Mouse (Mus musculus): ENCODE measurements around the gene Gm49373. TPM values are rescaled to one million over a fixed set of nuclear protein-coding genes. Genes with fewer than 3 reads are reported as not detected.
A peak's percentile ranks its signal among the peaks of the same experiment; 100 is the strongest.

The Gm49373 gene
- polyA plus RNA-seq, 1 experiment: 0.17 TPM

DNA sequence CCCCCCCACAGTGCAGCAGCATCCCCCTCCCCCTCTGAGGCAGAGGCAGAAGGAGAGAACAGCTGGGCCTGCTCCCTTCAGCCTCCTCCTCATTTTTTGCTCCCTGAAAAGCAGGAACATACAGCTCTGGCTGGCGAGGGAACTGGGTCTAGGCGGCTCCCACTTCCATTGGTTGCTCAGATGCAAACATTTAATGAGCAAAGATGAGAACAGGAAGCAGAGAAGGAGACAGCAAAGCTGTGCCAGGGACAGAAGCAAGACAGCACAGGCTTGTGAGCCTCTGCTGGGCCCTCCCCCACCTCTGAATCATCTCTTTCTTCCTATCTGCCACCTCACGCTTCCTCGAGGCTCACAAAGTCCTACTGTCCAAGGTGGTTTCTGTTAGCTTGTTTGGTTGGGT is 31.6 kb downstream of the Gm49373 start:
- no peak overlapping the region for H3K4me3 ChIP-seq (replicated peaks; ENCODE audit: extremely low read depth, low read depth, low read length)
- WGBS: 51% methylated on average over 4 of the region's 4 CpGs
- DNase-seq: no peak
- no peaks in the 10 kb centered on the region for H3K4me1 ChIP-seq (ENCODE audit: control insufficient read depth, insufficient read depth, low read length)
- TF ChIP-seq POLR2A (IDR thresholded peaks at IDR 0.05; ENCODE audit: borderline replicate concordance, extremely low read depth, low read depth, low read length) (no peak), CTCF (IDR thresholded peaks at IDR 0.05; ENCODE audit: insufficient read depth, low read length) (no peak)

DNA sequence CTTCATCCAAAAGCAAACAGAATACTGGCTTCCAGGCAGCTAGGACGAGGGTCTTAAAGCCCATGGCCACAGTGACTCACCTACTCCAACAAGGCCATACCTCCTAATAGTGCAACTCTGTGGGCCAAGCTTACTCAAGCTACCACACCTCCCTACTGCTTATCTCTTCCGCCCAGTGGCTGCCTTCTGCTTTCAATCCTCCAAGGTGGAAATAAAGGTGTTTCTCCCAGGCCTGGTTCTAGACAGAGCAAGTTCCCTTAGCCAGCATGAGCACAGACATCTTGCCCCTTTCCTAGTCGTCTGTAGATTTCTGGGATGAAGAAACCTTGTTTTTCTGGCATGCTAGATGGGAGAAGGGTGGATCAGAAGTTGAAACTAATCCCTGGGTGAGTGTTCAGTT is 33.1 kb downstream of the Gm49373 start:
- DNase-seq: no peak
- TF ChIP-seq POLR2A (IDR thresholded peaks at IDR 0.05; ENCODE audit: borderline replicate concordance, extremely low read depth, low read depth, low read length) (no peak), CTCF (IDR thresholded peaks at IDR 0.05; ENCODE audit: insufficient read depth, low read length) (no peak)
- 72% methylated on average over 3 of the region's 3 CpGs for WGBS

DNA sequence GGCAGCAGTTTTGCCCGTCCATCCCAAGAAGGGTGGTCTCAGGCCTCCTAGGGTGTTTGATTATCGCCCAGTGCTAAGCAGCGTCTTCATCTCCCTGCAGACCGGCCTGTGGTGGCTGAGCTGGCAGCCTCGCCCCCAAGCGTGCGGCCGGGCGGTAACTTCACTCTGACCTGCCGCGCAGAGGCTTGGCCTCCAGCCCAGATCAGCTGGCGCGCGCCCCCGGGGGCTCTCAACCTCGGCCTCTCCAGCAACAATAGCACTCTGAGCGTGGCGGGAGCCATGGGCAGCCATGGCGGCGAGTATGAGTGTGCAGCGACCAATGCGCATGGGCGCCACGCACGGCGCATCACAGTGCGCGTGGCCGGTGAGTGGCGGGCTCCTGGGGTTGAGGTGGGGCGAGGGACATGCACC is 35.4 kb downstream of the Gm49373 start:
- peaks cover 5% of the 10 kb centered on the region; the same call in 1 of the 2 replicates for H3K4me1 ChIP-seq (ENCODE audit: control insufficient read depth, insufficient read depth, low read length)
- TF ChIP-seq POLR2A (IDR thresholded peaks at IDR 0.05; ENCODE audit: borderline replicate concordance, extremely low read depth, low read depth, low read length) (no peak), CTCF (IDR thresholded peaks at IDR 0.05; ENCODE audit: insufficient read depth, low read length) (no peak)
- no peak overlapping the region for H3K4me3 ChIP-seq (replicated peaks; ENCODE audit: extremely low read depth, low read depth, low read length)
- no peak for DNase-seq
- WGBS: 3% methylated on average over 31 of the region's 31 CpGs

More for the DNA sequence above, 33.1 kb downstream of the Gm49373 start:
- Histone ChIP-seq H3K4me1 (ENCODE audit: control insufficient read depth, insufficient read depth, low read length) (no peaks in the 10 kb centered on the region), H3K4me3 (replicated peaks; ENCODE audit: extremely low read depth, low read depth, low read length) (no peak overlapping the region)

DNA sequence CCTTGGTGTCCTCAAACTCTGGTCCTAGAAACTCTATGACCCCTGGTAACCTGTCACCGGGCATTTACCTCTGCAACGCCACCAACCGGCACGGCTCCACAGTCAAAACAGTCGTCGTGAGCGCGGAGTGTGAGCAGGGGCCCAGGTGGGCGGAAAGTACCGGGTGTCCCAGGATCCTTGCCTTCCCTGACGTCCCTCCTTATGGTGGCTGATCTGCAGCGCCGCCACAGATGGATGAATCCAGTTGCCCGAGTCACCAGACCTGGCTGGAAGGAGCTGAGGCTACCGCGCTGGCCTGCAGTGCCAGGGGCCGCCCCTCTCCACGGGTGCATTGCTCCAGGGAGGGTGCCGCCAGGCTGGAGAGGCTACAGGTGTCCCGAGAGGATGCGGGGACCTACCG is 36.2 kb downstream of the Gm49373 start:
- WGBS: 7% methylated on average over 22 of the region's 22 CpGs
- H3K4me1 ChIP-seq (ENCODE audit: control insufficient read depth, insufficient read depth, low read length): peaks cover 6% of the 10 kb centered on the region; the same call in 1 of the 2 replicates
- H3K4me3 ChIP-seq (replicated peaks; ENCODE audit: extremely low read depth, low read depth, low read length): no peak overlapping the region
- TF ChIP-seq POLR2A (IDR thresholded peaks at IDR 0.05; ENCODE audit: borderline replicate concordance, extremely low read depth, low read depth, low read length) (no peak), CTCF (IDR thresholded peaks at IDR 0.05; ENCODE audit: insufficient read depth, low read length) (no peak)
- no peak for DNase-seq

DNA sequence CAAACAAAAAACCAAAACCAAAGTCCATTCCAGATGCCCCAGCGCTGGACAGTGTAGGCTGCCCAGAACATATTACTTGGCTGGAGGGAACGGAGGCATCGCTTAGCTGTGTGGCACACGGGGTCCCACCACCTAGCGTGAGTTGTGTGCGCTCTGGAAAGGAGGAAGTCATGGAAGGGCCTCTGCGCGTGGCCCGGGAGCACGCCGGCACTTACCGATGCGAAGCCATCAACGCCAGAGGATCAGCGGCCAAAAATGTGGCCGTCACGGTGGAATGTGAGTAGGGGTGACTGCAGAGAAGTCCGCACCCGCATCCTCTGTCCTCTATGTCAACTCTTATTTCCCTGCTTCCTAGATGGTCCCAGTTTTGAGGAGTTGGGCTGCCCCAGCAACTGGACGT is 36.7 kb downstream of the Gm49373 start:
- Histone ChIP-seq H3K4me3 (replicated peaks; ENCODE audit: extremely low read depth, low read depth, low read length) (no peak overlapping the region), H3K4me1 (ENCODE audit: control insufficient read depth, insufficient read depth, low read length) (peaks cover 6% of the 10 kb centered on the region; the same call in 1 of the 2 replicates)
- WGBS: 19% methylated on average over 20 of the region's 20 CpGs
- no peak for DNase-seq
- no peak for TF ChIP-seq CTCF (IDR thresholded peaks at IDR 0.05; ENCODE audit: insufficient read depth, low read length)
- no peak for TF ChIP-seq POLR2A (IDR thresholded peaks at IDR 0.05; ENCODE audit: borderline replicate concordance, extremely low read depth, low read depth, low read length)

DNA sequence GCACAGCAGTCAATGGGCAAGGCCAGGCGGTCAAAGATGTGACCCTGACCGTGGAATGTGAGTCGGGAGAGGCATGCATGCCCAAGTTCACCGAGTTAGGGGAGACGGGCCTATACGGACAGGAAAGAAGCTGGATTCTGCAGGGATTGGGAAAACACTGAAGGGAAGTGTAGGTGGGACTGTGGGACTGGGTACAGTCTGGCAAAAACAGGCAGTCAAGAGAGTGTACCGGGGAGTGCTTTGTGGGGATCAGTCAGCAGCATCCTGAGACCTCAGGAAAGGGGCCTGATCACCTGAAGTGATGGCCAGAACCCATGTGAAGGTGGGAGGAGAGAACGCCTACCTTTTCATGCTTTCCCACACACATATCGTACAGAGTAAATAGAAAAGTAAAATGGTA is 37.3 kb downstream of the Gm49373 start:
- 47% methylated on average over 9 of the region's 9 CpGs for WGBS
- TF ChIP-seq POLR2A (IDR thresholded peaks at IDR 0.05; ENCODE audit: borderline replicate concordance, extremely low read depth, low read depth, low read length): no peak
- no peak for TF ChIP-seq CTCF (IDR thresholded peaks at IDR 0.05; ENCODE audit: insufficient read depth, low read length)
- no peak for DNase-seq
- peaks cover 6% of the 10 kb centered on the region; the same call in 1 of the 2 replicates for H3K4me1 ChIP-seq (ENCODE audit: control insufficient read depth, insufficient read depth, low read length)
- H3K4me3 ChIP-seq (replicated peaks; ENCODE audit: extremely low read depth, low read depth, low read length): no peak overlapping the region

DNA sequence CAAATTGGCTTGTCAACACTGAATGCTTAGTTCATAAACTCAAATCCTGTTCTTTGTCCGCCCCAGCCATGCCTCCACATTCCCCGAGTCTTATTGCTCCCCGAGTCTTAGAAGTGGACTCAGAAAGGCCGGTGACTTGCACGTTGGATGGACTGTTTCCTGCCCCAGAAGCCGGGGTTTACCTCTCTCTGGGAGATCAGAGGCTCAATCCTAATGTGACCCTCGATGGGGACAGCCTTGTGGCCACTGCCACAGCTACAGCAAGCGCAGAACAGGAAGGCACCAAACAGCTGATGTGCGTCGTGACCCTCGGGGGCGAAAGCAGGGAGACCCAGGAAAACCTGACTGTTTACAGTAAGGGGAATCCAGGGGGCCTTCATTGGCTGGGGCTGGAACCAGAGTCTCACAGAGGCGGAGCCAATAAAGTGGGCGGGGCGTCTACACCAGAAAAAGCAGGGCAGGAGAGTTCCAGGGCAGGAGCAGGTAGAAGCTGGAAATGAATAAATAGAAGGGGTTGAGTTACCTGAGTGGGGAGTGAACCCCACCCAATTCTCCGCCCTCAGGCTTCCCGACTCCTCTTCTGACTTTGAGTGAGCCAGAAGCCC is 38.3 kb downstream of the Gm49373 start:
- Histone ChIP-seq H3K4me1 (ENCODE audit: control insufficient read depth, insufficient read depth, low read length) (peaks cover 13% of the 10 kb centered on the region), H3K4me3 (replicated peaks; ENCODE audit: extremely low read depth, low read depth, low read length) (no peak overlapping the region)
- WGBS: 10% methylated on average over 17 of the region's 17 CpGs
- TF ChIP-seq POLR2A (IDR thresholded peaks at IDR 0.05; ENCODE audit: borderline replicate concordance, extremely low read depth, low read depth, low read length) (no peak), CTCF (IDR thresholded peaks at IDR 0.05; ENCODE audit: insufficient read depth, low read length) (no peak)
- peak; percentile 11 for DNase-seq

DNA sequence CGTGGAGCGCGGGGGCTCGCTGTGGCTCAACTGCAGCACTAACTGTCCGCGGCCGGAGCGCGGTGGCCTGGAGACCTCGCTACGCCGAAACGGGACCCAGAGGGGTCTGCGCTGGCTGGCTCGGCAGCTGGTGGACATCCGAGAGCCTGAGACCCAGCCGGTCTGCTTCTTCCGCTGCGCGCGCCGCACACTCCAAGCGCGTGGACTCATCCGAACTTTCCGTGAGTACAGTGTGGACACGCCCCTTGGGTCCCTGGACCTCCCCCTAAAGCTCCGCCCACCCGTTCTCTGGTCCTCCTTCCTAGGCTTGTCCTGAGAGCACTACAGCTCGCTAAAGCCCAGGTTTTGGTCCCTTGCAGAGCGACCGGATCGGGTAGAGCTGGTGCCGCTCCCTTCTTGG is 39.8 kb downstream of the Gm49373 start:
- TF ChIP-seq POLR2A (IDR thresholded peaks at IDR 0.05; ENCODE audit: borderline replicate concordance, extremely low read depth, low read depth, low read length) (0 out of 2 replicates have a peak, but pooled peaks have one; percentile 9), CTCF (IDR thresholded peaks at IDR 0.05; ENCODE audit: insufficient read depth, low read length) (no peak)
- WGBS: under 1% methylated on average over 34 of the region's 34 CpGs
- H3K4me1 ChIP-seq (ENCODE audit: control insufficient read depth, insufficient read depth, low read length): peaks cover 14% of the 10 kb centered on the region
- H3K4me3 ChIP-seq (replicated peaks; ENCODE audit: extremely low read depth, low read depth, low read length): peak overlapping the region; percentile 64
- DNase-seq: peak; percentile 90

DNA sequence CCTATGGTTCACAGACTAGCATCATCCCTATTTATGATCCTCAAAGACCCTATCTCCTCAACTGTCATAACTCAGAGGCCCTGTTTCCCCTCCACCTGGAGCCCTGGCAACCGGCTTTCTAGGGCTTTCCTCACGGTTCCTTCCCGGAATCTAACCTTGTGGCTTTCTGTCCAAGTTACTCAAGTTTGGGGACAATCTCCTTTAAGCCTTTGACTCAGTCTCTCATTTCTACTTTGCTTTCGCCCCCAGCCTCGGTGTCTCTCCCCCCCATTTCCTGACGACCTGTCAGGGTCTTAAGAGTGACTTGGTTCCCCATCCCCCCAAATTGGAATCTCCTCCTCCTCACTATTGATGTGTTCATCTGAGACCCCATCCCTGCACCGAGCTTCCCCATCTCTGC is 40.4 kb downstream of the Gm49373 start:
- no peak for TF ChIP-seq CTCF (IDR thresholded peaks at IDR 0.05; ENCODE audit: insufficient read depth, low read length)
- no peak overlapping the region for H3K4me3 ChIP-seq (replicated peaks; ENCODE audit: extremely low read depth, low read depth, low read length)
- no peak for DNase-seq
- H3K4me1 ChIP-seq (ENCODE audit: control insufficient read depth, insufficient read depth, low read length): peaks cover 14% of the 10 kb centered on the region
- 4% methylated on average over 7 of the region's 7 CpGs for WGBS

DNA sequence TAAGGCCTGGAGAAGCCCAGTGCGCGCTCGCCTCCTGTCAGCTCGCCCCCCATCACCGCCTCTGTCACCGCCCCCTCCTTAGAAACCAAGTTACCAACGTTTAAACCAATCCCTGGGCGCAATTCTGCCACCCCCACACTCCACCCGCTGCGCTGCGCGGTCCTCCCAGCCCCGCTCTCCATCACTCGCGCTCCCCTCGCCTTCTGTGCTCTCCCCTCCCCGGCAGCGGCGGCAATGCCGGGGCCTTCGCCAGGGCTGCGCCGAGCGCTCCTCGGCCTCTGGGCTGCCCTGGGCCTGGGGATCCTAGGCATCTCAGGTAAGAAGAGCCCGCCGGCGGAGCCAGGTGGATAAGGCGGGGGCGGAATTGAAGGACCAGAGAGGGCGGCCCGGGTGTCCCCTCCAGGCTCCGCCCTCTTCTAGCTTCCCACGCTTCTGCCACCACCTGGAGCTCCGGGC is 41.0 kb downstream of the Gm49373 start, which contains the start of gene Icam5:
Gene Icam5 (plus strand): TSS at position 178 of the 456 bp plus-strand sequence.
- WGBS: under 1% methylated on average over 35 of the region's 35 CpGs
- Histone ChIP-seq H3K4me3 (replicated peaks; ENCODE audit: extremely low read depth, low read depth, low read length) (peak within 1 kb of the TSS; percentile 72), H3K4me1 (ENCODE audit: control insufficient read depth, insufficient read depth, low read length) (peaks cover 14% of the 10 kb centered on the region)
- no peak for DNase-seq
- TF ChIP-seq POLR2A (IDR thresholded peaks at IDR 0.05; ENCODE audit: borderline replicate concordance, extremely low read depth, low read depth, low read length) (no peak), CTCF (IDR thresholded peaks at IDR 0.05; ENCODE audit: insufficient read depth, low read length) (no peak)

Data from lung, adult 2 months (tissue).